Mouse (Mus musculus): ENCODE results near the gene Dclre1b. TPM values are rescaled to one million over a fixed set of nuclear protein-coding genes. Genes with fewer than 3 reads are reported as not detected.

Dclre1b gene
- 19.0 to 27.0 TPM (median 24.3 TPM) in 4 replicates for total RNA-seq (2023; ENCODE audit: inconsistent age)

GRCm38 (mm10) chr3:103808891-103809798 lies at the start of gene Dclre1b, which contains the start of the genes Ap4b1 and Gm43064:
Gene Dclre1b, minus strand, starts transcription at chr3:103809444.
Gene Ap4b1, plus strand, starts transcription at chr3:103809520.
Gene Gm43064, plus strand, starts transcription at chr3:103809573.

GRCm38 (mm10) chr3:103832426-103832825 lies 23.2 kb upstream of the Dclre1b start, which contains the start of gene Bcl2l15:
Gene Bcl2l15, plus strand, starts transcription at chr3:103832601.

GRCm38 (mm10) chr3:103791230-103792110 lies 17.8 kb downstream of the Dclre1b start, which contains the start of gene Hipk1:
Gene Hipk1, minus strand, starts transcription at chr3:103791563.

Other genes with a start within 250 kb of the Dclre1b start
- not detected in 4 replicates for gene Syt6, start 234.2 kb downstream of the Dclre1b start, total RNA-seq (2023; ENCODE audit: inconsistent age)
- 1.7 to 2.8 TPM (median 2.0 TPM) in 4 replicates for gene Atg4a-ps, start 163.4 kb downstream of the Dclre1b start, total RNA-seq (2023; ENCODE audit: inconsistent age)
- gene Olfml3, start 71.4 kb downstream of the Dclre1b start, total RNA-seq (2023; ENCODE audit: inconsistent age): 1.2 to 2.2 TPM (median 1.5 TPM) in 4 replicates
- gene Gm10964, start 70.1 kb downstream of the Dclre1b start, total RNA-seq (2023; ENCODE audit: inconsistent age): not detected in 4 replicates
- 194 to 217 TPM (median 210 TPM) in 4 replicates for gene Hipk1, start 17.9 kb downstream of the Dclre1b start, total RNA-seq (2023; ENCODE audit: inconsistent age)
- 24.1 to 27.3 TPM (median 26.1 TPM) in 4 replicates for gene Ap4b1, start 76 bp upstream of the Dclre1b start, total RNA-seq (2023; ENCODE audit: inconsistent age)
- gene Gm43064, start 129 bp upstream of the Dclre1b start, total RNA-seq (2023; ENCODE audit: inconsistent age): 0.54 to 2.0 TPM (median 0.58 TPM) in 3 of 4 replicates, not detected in the other
- 0.48 to 2.0 TPM (median 1.2 TPM) in 3 of 4 replicates, not detected in the other for gene Bcl2l15, start 23.2 kb upstream of the Dclre1b start, total RNA-seq (2023; ENCODE audit: inconsistent age)
- 121 to 169 TPM (median 142 TPM) in 4 replicates for gene Ptpn22, start 50.4 kb upstream of the Dclre1b start, total RNA-seq (2023; ENCODE audit: inconsistent age)
- 44.0 to 51.5 TPM (median 49.9 TPM) in 4 replicates for gene Rsbn1, start 104.7 kb upstream of the Dclre1b start, total RNA-seq (2023; ENCODE audit: inconsistent age)
- 22.0 to 28.4 TPM (median 23.6 TPM) in 4 replicates for gene Phtf1, start 158.7 kb upstream of the Dclre1b start, total RNA-seq (2023; ENCODE audit: inconsistent age)